Mouse (Mus musculus) cerebellum, postnatal 4 days (tissue): ENCODE data around the gene 1600002K03Rik.

Source experiments
- DNase-seq, 2 experiments: peaks; one replicate each; pipeline ENCODE4 v3.0.0; 2022; ENCODE audit warnings: low spot score in 2 of 2, mixed read lengths in 1 of 2

Gene 1600002K03Rik

DNA sequence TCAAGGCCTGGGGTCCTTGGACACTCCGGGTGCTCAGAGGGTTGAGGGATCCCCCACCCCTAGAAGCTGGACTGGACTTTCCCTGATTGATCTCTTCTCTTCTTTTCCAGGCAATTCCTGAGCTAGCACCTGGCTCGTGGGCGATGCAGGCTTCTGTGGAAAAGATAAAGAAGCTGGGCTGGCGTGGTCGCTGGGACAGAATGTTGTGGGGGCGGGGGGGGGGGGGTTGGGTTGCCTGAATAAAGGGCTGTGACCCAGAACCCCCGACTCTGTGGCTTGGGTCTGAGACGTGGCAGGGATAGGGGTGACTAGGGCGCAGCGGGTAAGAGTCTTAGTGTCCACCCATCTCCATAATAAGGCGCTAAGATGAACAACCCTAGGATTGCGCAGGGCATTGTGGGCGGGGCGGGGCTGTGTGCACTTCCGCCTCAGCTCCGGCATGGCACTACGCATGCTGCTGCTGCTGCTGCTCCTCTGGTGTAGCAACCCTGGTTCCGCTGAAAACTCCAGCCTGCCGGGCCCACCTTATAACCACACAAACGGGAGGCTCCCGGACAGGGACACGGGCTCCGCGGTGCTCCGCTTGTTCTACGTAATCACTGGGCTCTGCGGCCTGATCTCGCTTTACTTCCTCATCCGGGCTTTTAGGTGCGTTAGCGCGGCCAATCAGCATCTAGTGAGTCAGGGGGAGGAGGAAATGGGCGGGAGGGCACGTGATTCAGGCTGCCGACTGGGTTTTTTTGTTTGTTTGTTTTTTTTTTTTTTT lies at the start of gene 1600002K03Rik:
Gene 1600002K03Rik (plus strand): TSS at position 418 of the 766 bp plus-strand sequence.
- peak in 1 of 2 experiments; percentile 79 for DNase-seq

DNA sequence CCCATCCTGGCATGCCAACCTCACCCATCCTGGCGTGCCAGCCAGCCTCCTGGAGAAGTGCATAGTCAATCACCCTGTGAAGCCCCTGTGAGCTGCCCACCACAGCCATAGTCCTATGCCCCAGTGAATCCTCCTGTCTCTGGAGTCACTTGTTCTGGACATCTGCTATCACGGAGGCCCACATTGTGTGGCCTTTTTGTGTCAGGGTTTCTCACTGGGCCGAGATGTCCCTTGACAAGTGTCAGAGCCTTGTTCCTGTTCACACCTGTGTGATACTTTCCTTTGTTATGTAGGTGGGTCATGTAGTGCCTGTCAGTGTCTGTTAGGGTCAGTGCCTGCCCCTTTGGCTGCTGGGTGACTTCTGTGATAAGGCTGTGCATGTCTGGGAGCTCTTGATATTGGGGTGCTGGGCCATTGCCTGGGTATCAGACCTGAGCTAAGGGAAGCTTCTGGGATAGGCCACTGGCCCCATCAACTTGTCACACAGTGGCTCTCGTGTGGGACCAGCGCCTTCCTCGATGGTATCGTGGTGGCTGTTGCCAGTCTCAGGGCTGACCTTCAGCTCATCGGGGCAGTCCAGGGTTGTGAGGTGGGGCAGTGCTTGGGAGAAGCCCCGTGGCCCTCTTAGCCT lies 48.7 kb upstream of the 1600002K03Rik start:
- DNase-seq: no peak

DNA sequence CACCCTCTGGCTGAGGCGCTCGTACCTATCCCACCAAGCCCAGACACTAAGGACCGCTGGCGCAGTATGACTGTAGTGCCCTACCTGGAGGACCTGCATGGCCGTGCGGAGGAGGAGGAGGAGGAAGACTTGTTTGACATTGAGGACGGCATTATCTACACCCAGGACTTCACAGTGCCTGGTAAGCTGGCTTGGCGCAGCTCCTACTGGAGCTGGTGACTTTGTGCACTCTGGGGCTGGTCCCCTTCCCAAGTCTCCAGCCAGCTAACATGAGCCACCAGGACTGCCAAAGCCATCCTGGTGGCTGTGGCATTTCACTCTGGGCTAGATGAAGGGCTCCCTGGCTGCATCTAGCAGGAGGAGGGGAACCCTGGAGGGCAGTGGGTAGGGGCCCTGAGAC lies 44.8 kb upstream of the 1600002K03Rik start:
- no peak for DNase-seq

DNA sequence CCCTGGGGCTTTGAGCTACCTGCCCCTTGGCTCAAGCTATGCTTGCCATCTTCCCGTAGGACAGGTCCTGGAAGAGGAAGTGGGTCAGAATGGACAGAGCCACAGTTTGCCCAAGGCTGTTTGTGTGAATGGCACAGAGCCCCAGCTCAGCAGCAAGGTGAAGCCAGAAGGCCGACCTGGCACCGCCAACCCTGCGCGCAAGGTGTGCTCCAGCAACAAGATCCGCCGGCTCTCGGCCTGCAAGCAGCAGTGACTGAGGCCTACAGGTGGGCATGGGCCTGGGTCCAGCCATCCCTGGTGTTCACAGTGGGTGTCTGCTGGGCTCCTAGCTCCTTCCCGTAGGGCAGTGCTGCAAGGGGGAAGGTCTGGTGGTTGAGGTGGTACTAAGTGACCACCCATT lies 42.9 kb upstream of the 1600002K03Rik start:
- DNase-seq: no peak

DNA sequence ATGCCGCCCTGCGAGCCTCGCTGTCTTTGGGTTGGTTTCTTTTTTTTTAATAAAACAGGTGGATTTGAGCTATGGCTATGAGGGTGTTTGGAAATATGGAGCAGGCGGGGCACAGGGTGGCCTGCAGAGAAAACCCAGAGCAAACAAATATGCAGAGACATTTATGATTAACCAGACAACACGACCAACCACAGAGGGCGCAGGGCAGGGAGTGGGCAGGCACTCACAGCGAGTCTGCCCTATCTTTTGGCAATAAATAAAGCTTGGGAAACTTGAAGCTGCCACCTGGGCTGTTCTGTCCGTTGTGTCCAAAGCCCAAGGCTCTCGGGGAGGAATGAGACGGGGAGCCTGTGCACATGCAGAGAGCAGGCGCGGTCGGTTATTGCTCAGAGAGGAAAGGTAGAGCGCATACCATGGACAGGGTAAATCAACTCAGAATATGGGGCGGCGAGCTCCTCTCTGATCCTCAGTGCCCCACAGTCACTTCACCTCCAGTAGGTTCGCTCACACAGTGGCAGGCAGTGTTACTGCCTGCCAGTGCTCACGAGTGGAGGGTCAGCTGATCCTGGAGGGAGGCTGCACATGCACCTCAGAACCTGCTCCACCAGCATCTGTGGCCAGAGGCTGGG lies 42.2 kb upstream of the 1600002K03Rik start:
- no peak for DNase-seq

DNA sequence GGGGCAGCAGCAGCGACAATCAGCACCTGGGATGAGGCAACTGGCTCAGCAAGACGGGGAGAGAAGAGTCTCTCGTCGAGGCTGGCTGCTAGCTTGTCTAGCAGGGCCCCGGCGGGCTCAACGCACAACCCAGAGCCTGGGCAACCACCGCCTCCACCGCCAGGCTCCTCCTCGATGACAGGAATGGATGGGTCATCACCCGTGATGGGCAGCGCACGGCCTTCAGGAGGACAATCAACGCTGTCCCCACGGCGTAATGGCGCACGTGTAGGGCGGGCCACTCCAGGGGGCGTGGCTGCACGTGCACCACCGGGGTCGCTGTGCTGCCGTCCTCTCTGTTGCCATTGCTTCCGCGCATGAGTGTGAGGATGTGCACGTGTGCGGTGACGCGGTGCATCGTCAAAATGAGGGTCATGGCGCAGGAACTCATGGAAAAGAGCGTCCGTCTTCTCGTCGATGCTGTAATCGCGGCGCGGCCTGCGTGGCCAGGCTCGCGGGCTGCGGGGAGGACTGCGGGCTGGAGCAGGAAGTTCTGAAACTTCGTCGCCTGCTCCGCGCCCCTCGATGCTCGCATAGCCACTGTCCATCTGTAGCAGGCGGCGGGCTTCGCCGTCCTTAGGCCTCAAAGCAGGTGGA lies 41.3 kb upstream of the 1600002K03Rik start:
- peak in 1 of 2 experiments; percentile 50 for DNase-seq

DNA sequence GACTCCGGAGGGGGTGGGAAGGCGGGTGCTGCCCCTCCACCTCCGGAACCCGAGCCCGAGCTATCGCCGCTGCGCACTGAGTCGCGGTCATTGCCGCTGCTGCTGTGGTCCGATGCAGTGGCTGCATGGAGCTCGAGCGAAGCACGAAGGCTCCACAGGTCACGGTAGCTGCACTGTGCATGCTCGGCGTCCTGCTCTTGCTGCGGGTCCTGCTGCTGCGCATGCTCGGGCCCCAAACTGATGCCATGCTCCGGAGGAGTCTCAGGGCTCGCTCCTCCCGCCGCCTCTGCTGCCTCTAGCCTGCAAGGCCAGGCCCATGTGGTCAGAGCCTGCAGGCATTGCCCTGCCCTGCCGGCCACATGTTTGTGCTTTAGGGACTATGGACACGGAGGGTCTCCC lies 40.8 kb upstream of the 1600002K03Rik start:
- no peak for DNase-seq

DNA sequence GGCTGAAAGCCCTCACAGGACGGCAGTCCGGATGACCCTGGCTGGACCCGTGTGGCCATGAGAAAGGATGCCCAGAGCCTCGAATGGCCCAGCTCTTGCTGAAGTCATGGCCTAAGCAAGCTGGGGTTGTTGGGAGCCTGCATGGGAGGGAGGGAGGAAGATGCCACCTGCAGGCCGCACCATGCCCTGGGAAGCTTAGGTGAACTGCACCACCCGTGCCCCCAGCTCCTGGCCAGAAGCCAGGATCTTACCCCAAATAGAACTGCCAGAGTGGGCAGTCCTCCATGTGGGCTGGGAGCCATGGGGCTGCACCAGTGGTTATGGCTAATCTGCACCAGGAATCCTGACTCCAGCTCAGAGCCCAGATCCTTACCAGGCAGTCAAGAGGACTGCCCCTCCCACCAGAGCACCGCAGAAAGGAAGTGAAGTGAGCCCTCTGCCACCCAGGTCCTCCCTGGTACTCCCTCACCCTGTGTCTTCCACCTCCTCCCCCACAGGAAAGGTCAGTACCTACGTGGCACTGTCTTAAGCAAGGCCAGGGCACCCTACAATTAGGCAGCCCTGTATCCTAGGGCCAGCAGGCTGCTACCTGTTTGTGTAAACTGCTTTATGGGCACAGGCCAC lies 39.4 kb upstream of the 1600002K03Rik start:
- no peak for DNase-seq

DNA sequence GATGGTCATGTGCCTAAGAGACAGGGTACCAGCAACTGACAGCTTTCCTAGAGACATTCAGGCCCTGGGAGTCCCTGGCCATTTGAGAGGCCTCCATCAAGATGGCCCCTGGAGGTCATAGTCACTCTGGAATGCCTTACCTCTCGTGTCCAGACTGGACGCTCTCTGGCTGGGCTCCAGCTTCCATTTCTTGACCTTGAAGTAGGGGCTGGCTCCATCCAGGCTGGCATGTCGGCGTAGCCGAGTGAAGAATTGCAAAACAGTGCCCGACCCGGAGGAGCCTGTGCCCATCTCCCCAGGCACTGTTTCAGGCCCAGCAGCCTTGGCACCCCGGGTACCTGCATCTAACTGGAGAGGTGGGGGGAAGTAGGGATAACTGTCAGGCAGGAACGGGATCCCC lies 38.3 kb upstream of the 1600002K03Rik start:
- DNase-seq: no peak

DNA sequence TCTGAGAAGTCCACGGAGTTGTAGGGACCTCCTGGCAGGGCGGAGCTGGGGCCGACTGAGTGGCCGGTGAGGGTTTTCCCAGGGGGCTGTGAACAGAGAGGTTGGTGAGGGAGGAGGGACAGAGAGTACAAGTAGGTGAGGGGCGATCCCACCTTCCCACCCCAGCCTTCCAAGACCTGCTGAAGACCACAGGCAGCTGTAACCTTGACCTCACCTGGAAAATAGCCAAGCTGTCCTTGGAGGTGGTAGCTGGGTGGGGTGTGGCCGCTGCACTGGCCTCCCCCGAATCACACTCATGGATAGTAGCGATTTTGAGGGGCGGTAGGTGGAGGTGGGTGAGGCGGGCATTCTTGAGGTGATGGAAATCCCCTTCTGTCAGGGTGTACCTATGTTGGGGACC lies 37.6 kb upstream of the 1600002K03Rik start:
- no peak for DNase-seq

DNA sequence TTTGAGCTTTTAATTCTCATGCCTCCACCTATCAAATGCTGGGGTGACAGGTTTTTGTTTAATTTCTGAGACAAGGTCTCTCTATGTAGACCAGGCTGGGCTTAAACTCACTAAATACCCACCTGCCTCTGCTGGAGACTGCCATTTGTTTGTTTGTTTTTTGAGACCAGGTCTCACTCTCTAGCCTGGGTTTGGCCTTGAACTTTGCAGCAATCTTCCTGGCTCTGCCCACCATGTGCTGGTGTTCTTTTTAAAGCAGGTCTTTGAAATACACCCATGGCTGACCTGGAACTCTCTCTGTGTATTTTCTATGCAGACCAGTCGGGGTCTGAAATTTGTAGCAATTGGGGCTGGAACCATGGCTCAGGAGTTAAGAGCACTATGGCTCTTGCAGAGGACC lies 37.1 kb upstream of the 1600002K03Rik start:
- DNase-seq: no peak

DNA sequence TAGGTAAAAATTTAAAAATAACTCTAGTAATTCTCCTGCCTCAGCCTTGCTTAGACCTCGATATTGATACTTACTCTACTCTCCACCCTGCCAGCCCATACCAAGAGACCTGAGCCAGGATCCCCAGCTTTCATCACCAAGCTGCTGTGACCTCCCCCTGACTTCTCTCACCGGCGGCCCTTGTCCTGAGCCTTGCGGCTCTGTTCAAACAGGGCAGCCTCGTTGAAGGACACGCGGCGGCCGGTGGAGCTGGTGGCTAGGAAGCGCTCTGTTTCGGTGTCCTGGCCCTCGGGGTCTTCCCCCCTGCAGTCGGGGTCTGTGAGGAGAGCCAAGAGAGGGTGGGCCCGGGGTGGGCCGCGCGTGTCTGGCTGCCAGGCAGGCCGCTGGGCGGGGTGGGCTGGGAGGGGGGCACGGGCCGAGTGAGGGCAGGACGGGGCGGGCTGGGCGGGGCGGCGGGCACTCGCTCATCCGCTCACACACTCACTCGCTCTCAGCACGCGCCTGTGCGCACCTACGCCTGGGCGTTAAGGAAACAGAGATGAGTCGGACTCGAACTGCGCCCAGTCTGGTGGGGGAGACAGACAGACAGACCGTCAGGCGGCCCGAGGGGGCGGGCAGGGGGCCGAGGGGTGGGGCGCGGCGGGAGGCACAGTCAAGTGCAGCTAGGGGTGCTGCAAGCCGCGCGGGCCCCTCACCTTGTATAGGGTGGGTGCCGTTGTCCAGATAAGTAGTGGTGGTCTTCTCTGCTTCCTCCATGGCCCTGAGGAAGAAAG lies 36.4 kb upstream of the 1600002K03Rik start:
- DNase-seq: no peak

DNA sequence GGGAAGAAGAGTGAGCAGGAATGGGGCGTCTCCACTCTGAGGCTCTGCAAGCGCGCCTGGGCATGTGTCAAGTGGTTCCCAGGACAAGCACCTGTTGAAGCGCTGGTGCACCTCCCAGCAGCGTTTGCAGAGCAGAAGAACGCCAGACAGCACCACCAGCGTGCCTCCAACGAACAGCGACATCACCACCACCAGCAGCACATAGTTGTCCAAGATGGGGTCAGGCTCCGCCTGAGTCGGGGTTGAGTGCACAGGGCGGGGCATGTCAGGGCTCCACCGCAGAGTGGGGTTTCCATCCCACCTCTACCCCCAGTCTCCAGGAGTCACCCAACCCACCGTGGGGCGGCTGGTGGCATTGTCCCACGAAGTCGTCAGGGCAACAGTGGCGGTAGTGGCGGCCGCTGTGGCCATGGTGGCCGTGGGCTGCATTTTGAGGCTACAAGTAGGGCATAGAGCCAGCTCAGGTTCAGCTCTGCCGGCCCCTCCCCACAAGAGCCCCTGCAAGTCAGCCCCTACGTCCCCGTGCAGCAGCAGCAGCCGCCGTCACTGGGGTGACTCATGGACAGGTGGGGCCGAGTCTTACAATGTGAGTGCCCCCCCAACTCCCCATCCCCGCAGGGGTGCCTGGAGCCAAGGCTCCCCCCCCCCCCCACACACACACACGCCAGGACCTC lies 35.7 kb upstream of the 1600002K03Rik start:
- DNase-seq: peak in 1 of 2 experiments; percentile 37

DNA sequence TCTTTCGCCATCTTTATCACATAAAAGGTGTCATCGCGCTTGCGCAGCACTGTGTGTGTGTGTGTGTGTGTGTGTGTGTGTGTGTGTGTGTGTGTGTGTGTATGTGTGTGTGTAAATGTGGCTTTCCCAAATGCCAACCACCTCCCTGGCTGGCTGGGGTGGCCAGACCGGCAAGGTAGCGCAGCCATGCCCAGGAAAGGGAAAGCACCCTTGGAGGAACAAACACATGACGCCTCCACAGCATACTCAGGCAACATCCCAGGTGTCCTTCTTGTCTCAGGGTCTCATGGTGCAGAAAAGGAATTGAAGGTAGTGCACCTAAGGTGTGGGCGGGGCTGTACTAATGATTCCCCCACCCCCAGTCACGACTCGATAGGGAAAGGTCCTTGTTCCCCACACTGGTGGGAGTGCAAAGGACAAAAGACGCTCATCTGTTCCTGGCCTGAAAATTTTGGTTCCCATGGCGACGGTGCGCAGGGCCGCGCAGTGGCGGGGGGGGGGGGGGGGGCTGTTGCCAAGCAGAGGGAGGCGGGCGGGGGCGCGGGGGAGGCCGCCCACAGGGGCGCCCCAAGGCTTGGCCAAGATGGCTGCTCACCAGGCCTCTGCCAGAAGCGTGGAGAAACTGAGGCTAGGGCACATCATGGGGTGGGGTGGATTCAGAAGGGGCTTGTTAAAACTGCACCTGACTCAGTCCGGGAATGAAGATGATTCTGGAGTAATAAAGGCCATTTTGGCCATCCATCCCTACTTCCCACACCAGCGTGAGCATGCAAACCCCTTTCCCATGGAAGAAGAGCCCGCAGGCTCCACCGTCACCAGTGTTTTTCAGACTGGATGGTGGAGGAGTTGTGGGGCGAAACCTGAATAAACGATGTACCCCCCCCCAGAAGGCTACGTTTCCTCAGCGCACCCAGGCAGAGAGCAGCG lies 34.9 kb upstream of the 1600002K03Rik start:
- peak in 1 of 2 experiments; percentile 28 for DNase-seq

DNA sequence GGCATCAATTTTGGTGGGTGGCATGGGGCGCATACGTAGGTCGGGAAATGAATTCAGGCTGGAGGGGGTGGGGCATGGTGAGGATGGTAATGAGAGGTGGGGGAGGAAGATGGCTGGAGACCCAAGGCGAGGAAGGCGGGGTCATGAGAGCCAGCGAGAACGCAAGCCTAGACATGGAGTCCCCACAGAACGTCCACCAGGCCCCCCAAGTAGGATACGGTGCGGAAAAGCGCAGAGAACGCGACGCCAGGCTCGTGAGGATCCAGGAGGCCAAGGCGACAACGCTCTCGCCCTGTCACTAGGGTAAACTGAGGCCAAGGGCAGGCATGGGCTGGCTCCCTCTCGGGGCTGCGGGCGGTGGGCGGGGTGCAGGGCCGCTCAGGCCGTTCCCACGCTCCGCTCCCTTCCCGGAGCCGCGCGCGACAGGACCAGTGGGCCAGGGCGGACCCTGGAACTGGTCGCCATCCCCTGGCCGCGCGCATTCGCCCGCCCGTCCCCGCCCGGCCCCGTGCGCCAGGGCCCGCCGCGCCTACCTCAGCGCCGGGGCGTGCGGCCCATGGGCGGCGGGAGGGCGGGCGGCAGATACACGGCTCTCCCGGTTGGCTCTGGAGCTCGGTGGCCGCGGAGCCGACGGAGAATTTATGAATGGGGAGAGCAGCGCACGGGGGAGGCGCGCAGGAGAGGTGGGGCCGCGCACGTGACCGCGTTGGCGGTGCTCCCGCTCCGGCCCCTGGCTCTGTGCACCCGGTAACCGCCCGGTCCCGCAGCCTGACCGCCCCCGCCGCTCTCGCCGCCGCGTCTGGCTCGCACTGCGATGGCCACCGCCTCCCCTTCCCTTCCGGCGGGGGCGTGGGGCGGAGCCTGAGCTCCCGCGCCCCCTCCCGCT lies 33.9 kb upstream of the 1600002K03Rik start, which contains the start of gene Atp5d:
Gene Atp5d (plus strand): TSS at position 80 of the 886 bp plus-strand sequence.
- peak in 1 of 2 experiments; percentile 57 for DNase-seq

DNA sequence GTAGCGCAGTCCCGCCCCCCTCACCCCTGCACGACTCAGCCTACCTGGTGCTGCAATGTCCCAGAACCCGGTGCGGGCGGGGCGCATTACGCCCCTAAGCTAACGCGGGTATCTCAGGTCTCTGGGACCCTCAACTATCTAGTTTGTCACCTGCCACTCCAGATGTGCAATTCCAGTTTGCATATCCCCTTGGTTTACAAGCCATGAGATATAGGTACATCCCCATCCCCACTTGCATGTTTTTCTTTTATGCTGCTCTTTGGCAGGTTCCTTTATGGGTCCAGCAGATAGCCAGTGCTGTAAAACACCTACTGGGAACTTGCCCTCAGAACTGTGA lies 33.3 kb upstream of the 1600002K03Rik start:
- DNase-seq: no peak

DNA sequence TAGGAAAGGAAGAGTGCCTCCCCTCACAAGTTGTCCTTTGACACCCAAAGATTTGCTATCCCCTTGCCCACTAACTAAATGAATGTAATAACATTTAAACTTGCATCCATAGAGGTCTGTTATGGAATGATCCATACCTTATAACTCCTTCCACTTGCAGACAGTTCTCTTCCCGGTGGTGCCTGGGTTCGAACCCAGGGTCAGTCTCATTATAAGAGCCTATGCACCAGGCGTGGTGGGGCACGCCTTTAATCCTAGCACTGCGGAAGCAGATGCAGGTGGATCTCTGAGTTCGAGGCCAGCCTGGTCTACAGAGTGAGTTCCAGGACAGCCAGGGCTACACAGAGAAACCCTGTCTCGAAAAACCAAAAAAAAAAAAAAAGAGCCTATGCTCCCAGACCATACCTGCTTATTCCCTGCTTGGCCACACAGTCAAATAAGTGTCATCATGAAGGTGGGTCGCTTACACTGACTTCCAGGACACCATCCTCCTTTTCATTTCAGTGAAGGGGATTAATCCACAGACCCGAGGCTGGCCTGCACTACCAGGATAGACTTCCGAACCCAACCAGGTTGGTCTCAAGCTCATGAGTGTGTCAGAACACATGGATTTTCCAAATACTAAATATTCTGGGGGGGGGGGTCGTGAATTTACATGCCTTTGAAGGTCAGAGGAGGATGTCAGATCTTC lies 32.6 kb upstream of the 1600002K03Rik start:
- no peak for DNase-seq

DNA sequence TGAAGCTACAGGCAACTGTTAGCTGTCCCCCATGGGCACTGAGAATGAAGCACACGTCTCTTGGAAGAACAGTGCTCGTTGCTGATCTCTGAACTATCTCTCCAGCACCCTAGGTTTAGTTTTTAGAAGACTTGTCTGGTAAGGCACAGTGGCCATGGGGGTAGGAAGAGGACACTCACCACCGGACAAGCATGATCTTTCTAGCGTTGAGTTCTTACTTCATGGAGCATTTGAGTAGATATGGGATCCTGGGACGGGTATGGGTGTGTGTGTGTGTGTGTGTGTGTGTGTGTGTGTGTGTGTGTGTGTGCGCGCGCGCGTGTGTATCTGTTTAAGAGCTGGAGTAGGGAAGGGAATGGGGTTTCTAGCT lies 32.1 kb upstream of the 1600002K03Rik start, which contains the start of gene Cbarp:
Gene Cbarp (minus strand): TSS at position 170 of the 370 bp plus-strand sequence.
- no peak for DNase-seq
